Mouse (Mus musculus) intestine, embryonic 16.5 days (tissue): Measurements from ENCODE around the gene Atp5mpl. TPM values are rescaled to one million over a fixed set of nuclear protein-coding genes. Genes with fewer than 3 reads are reported as not detected.

ENCODE experiments used
- ATAC-seq: fragments of 200-750 bp; cut with Nextera tagmentation; 2 replicates; pipeline ENCODE4 v1.8.0; 2017; ENCODE audit warnings: moderate TSS enrichment, moderate library complexity
- H3K27ac ChIP-seq: fragments of 300-500 bp; sonication (generic); 2 replicates; pipeline ENCODE4 v1.5.1; 2014; ENCODE audit warnings: mild to moderate bottlenecking, low read length
- H3K27me3 ChIP-seq: fragments of 300-500 bp; sonication (generic); replicated peaks from 2 replicates; pipeline ENCODE4 v1.6.1; 2014; ENCODE audit warnings: low read length, control low read depth, mixed read lengths; ENCODE audit not compliant: control insufficient read depth, insufficient read depth
- H3K36me3 ChIP-seq: fragments of 300-500 bp; sonication (generic); 2 replicates; pipeline ENCODE4 v1.6.1; 2014; ENCODE audit warnings: low read length, control low read depth; ENCODE audit not compliant: control insufficient read depth, insufficient read depth
- H3K4me1 ChIP-seq: fragments of 300-500 bp; sonication (generic); 2 replicates; pipeline ENCODE4 v1.6.1; 2014; ENCODE audit warnings: low read length, control low read depth, mixed read lengths; ENCODE audit not compliant: control insufficient read depth, insufficient read depth
- H3K4me2 ChIP-seq: fragments of 300-500 bp; sonication (generic); 2 replicates; pipeline ENCODE4 v1.6.1; 2014; ENCODE audit warnings: low read depth, low read length, control low read depth
- H3K4me3 ChIP-seq: fragments of 300-500 bp; sonication (generic); 2 replicates; pipeline ENCODE4 v1.5.1; 2014; ENCODE audit warnings: mild to moderate bottlenecking, low read length
- H3K9ac ChIP-seq: fragments of 300-500 bp; sonication (generic); 2 replicates; pipeline ENCODE4 v1.6.1; 2014; ENCODE audit warnings: low read depth, low read length
- H3K9me3 ChIP-seq: fragments of 300-500 bp; sonication (generic); 2 replicates; pipeline ENCODE4 v1.6.1; 2016; ENCODE audit warnings: low read length, control low read depth; ENCODE audit not compliant: control insufficient read depth
- WGBS: fragments of 180-500 bp; shearing (Covaris S2); extraction: QIAGEN DNeasy Blood & Tissue Kit; methylation state at CpG from one replicate; pipeline ENCODE4 v1.1.7; 2014; 5-methylcytosine and 5-hydroxymethylcytosine counted together
- polyA plus RNA-seq: library from polyadenylated mRNA; unstranded; fragments of >200 nt; fragmentation: Nextera tagmentation; extraction: Ambion mirVana; gene quantifications from 2 replicates; pipeline ENCODE4 v1.2.1, GENCODE M21; 2015

Atp5mpl gene
- polyA plus RNA-seq: 900 and 957 TPM in 2 replicates

- ATAC-seq: peak; percentile 96
- peak within 1 kb of the TSS; percentile 93 for H3K4me2 ChIP-seq
- peak within 1 kb of the TSS; percentile 97 for H3K9ac ChIP-seq
- H3K27me3 ChIP-seq: no peaks in the 10 kb centered on the region
- peak within 1 kb of the TSS; percentile 82 for H3K27ac ChIP-seq
- peaks cover 10% of the 10 kb centered on the region for H3K4me1 ChIP-seq
- peak within 1 kb of the TSS; percentile 92 for H3K4me3 ChIP-seq
- no peaks in the 10 kb centered on the region for H3K9me3 ChIP-seq
- H3K36me3 ChIP-seq: peaks cover 3% of the 10 kb centered on the region; the same call in 1 of the 2 replicates
- under 1% methylated on average over 37 of the region's 37 CpGs for whole genome bisulfite sequencing
These were observed at the start of gene Atp5mpl for GRCm38 (mm10) chr12:111966683-111967173. Gene Atp5mpl, minus strand, starts transcription at chr12:111966977.

GRCm38 (mm10) chr12:112016346-112016745, 49.6 kb upstream of the Atp5mpl start:
- ATAC-seq: no peak
- Histone ChIP-seq H3K36me3 (no peaks in the 10 kb centered on the region), H3K9ac (no peak overlapping the region), H3K9me3 (no peaks in the 10 kb centered on the region), H3K27me3 (no peaks in the 10 kb centered on the region), H3K4me2 (no peak overlapping the region), H3K4me1 (peaks cover 3% of the 10 kb centered on the region; the same call in 1 of the 2 replicates), H3K4me3 (no peak overlapping the region), H3K27ac (no peak overlapping the region)
- WGBS: 76% methylated on average over 4 of the region's 4 CpGs

- no peak overlapping the region for H3K27ac ChIP-seq
- H3K9ac ChIP-seq: no peak overlapping the region
- H3K36me3 ChIP-seq: no peaks in the 10 kb centered on the region
- ATAC-seq: no peak
- no peak overlapping the region; the same call in 1 of the 2 replicates for H3K4me3 ChIP-seq
- H3K27me3 ChIP-seq: no peaks in the 10 kb centered on the region
- peaks cover 3% of the 10 kb centered on the region; the same call in 1 of the 2 replicates for H3K4me1 ChIP-seq
- 42% methylated on average over 14 of the region's 14 CpGs for WGBS
- H3K9me3 ChIP-seq: no peaks in the 10 kb centered on the region
- H3K4me2 ChIP-seq: peak overlapping the region; percentile 28
These were observed 46.6 kb upstream of the Atp5mpl start for GRCm38 (mm10) chr12:112013271-112013801.

GRCm38 (mm10) chr12:112012511-112013270, 45.9 kb upstream of the Atp5mpl start:
- peak overlapping the region; percentile 28 for H3K4me2 ChIP-seq
- H3K9ac ChIP-seq: no peak overlapping the region
- 40% methylated on average over 12 of the region's 12 CpGs for WGBS
- H3K9me3 ChIP-seq: no peaks in the 10 kb centered on the region
- peak; percentile 82 for ATAC-seq
- no peak overlapping the region for H3K27ac ChIP-seq
- H3K4me3 ChIP-seq: no peak overlapping the region; the same call in 1 of the 2 replicates
- H3K27me3 ChIP-seq: no peaks in the 10 kb centered on the region
- peaks cover 3% of the 10 kb centered on the region; the same call in 1 of the 2 replicates for H3K4me1 ChIP-seq
- H3K36me3 ChIP-seq: no peaks in the 10 kb centered on the region

GRCm38 (mm10) chr12:112001223-112001622, 34.4 kb upstream of the Atp5mpl start:
- Histone ChIP-seq H3K36me3 (no peaks in the 10 kb centered on the region), H3K27me3 (no peaks in the 10 kb centered on the region), H3K4me2 (no peak overlapping the region), H3K27ac (no peak overlapping the region), H3K4me1 (no peaks in the 10 kb centered on the region), H3K9ac (no peak overlapping the region), H3K4me3 (no peak overlapping the region), H3K9me3 (no peaks in the 10 kb centered on the region)
- WGBS: 18% methylated on average over 8 of the region's 8 CpGs
- ATAC-seq: no peak

GRCm38 (mm10) chr12:111999735-112000134, 33.0 kb upstream of the Atp5mpl start:
- no peaks in the 10 kb centered on the region for H3K4me1 ChIP-seq
- no peak overlapping the region for H3K27ac ChIP-seq
- ATAC-seq: no peak
- no peak overlapping the region for H3K4me3 ChIP-seq
- no peak overlapping the region for H3K4me2 ChIP-seq
- 93% methylated on average over 7 of the region's 7 CpGs for WGBS
- no peak overlapping the region for H3K9ac ChIP-seq
- H3K36me3 ChIP-seq: no peaks in the 10 kb centered on the region
- H3K27me3 ChIP-seq: no peaks in the 10 kb centered on the region
- H3K9me3 ChIP-seq: no peaks in the 10 kb centered on the region

GRCm38 (mm10) chr12:111995161-111995560, 28.4 kb upstream of the Atp5mpl start:
- Histone ChIP-seq H3K4me3 (no peak overlapping the region), H3K9ac (no peak overlapping the region), H3K4me2 (no peak overlapping the region), H3K27me3 (no peaks in the 10 kb centered on the region), H3K27ac (no peak overlapping the region), H3K4me1 (no peaks in the 10 kb centered on the region), H3K9me3 (no peaks in the 10 kb centered on the region), H3K36me3 (no peaks in the 10 kb centered on the region)
- ATAC-seq: no peak
- WGBS: 96% methylated on average over 2 of the region's 2 CpGs

GRCm38 (mm10) chr12:111992626-111993025, 25.8 kb upstream of the Atp5mpl start:
- Histone ChIP-seq H3K9me3 (no peaks in the 10 kb centered on the region), H3K27me3 (no peaks in the 10 kb centered on the region)
- 84% methylated on average over 5 of the region's 5 CpGs for WGBS

GRCm38 (mm10) chr12:111986756-111987155, 20.0 kb upstream of the Atp5mpl start:
- Histone ChIP-seq H3K36me3 (no peaks in the 10 kb centered on the region), H3K27me3 (no peaks in the 10 kb centered on the region), H3K9ac (no peak overlapping the region), H3K27ac (no peak overlapping the region), H3K4me1 (no peaks in the 10 kb centered on the region), H3K9me3 (no peaks in the 10 kb centered on the region), H3K4me2 (no peak overlapping the region), H3K4me3 (no peak overlapping the region)
- WGBS: 44% methylated on average over 9 of the region's 9 CpGs
- no peak for ATAC-seq

More at GRCm38 (mm10) chr12:111992626-111993025, 25.8 kb upstream of the Atp5mpl start:
- ATAC-seq: no peak
- H3K36me3 ChIP-seq: no peaks in the 10 kb centered on the region
- H3K4me3 ChIP-seq: no peak overlapping the region
- H3K27ac ChIP-seq: no peak overlapping the region
- no peak overlapping the region for H3K4me2 ChIP-seq
- no peak overlapping the region for H3K9ac ChIP-seq
- no peaks in the 10 kb centered on the region for H3K4me1 ChIP-seq
